Mouse (Mus musculus): ENCODE results near the gene Pigt.

The Pigt gene

GRCm38 (mm10) chr2:164496331-164496730 lies 989 bp upstream of the Pigt start:
- Histone ChIP-seq H3K9me3 (ENCODE audit: low read length) (peaks cover 4% of the 10 kb centered on the region; the same call in 1 of the 2 replicates), H3K4me3 (replicated peaks; ENCODE audit: low read length) (no peak overlapping the region), H3K4me1 (replicated peaks; ENCODE audit: low read depth, low read length) (peaks cover 33% of the 10 kb centered on the region), H3K27me3 (ENCODE audit: insufficient read depth, low read length) (peaks cover 3% of the 10 kb centered on the region; the same call in 1 of the 2 replicates), H3K36me3 (ENCODE audit: insufficient read depth, low read length) (peaks cover 27% of the 10 kb centered on the region)
- no peak for TF ChIP-seq CTCF (conservative IDR thresholded peaks at IDR 0.05; ENCODE audit: low read length)
- TF ChIP-seq POU5F1 (IDR thresholded peaks at IDR 0.05; ENCODE audit: borderline replicate concordance, low read length), result no peak
- TF ChIP-seq NANOG (IDR thresholded peaks at IDR 0.05; ENCODE audit: borderline replicate concordance, low read length), result no peak

- Histone ChIP-seq H3K9me3 (ENCODE audit: low read length) (peaks cover 4% of the 10 kb centered on the region; the same call in 1 of the 2 replicates), H3K27me3 (ENCODE audit: insufficient read depth, low read length) (no peaks in the 10 kb centered on the region), H3K4me3 (replicated peaks; ENCODE audit: low read length) (peak overlapping the region; percentile 95), H3K36me3 (ENCODE audit: insufficient read depth, low read length) (peaks cover 41% of the 10 kb centered on the region), H3K4me1 (replicated peaks; ENCODE audit: low read depth, low read length) (peaks cover 33% of the 10 kb centered on the region)
- no peak for TF ChIP-seq NANOG (IDR thresholded peaks at IDR 0.05; ENCODE audit: borderline replicate concordance, low read length)
- TF ChIP-seq CTCF (conservative IDR thresholded peaks at IDR 0.05; ENCODE audit: low read length), result no peak
- no peak for TF ChIP-seq POU5F1 (IDR thresholded peaks at IDR 0.05; ENCODE audit: borderline replicate concordance, low read length)
Measured at GRCm38 (mm10) chr2:164497691-164498268, 460 bp downstream of the Pigt start.

- peaks cover 56% of the 10 kb centered on the region for H3K36me3 ChIP-seq (ENCODE audit: insufficient read depth, low read length)
- no peak overlapping the region for H3K4me3 ChIP-seq (replicated peaks; ENCODE audit: low read length)
- no peaks in the 10 kb centered on the region for H3K27me3 ChIP-seq (ENCODE audit: insufficient read depth, low read length)
- TF ChIP-seq NANOG (IDR thresholded peaks at IDR 0.05; ENCODE audit: borderline replicate concordance, low read length) (no peak), POU5F1 (IDR thresholded peaks at IDR 0.05; ENCODE audit: borderline replicate concordance, low read length) (no peak), CTCF (conservative IDR thresholded peaks at IDR 0.05; ENCODE audit: low read length) (peak; percentile 26; the same call in 1 of the 2 replicates)
- no peaks in the 10 kb centered on the region for H3K9me3 ChIP-seq (ENCODE audit: low read length)
- H3K4me1 ChIP-seq (replicated peaks; ENCODE audit: low read depth, low read length), result peaks cover 28% of the 10 kb centered on the region
Measured at GRCm38 (mm10) chr2:164499317-164499716, 2.0 kb downstream of the Pigt start.

GRCm38 (mm10) chr2:164500511-164500910 lies 3.2 kb downstream of the Pigt start:
- no peaks in the 10 kb centered on the region for H3K27me3 ChIP-seq (ENCODE audit: insufficient read depth, low read length)
- H3K36me3 ChIP-seq (ENCODE audit: insufficient read depth, low read length), result peaks cover 68% of the 10 kb centered on the region
- TF ChIP-seq NANOG (IDR thresholded peaks at IDR 0.05; ENCODE audit: borderline replicate concordance, low read length) (no peak), CTCF (conservative IDR thresholded peaks at IDR 0.05; ENCODE audit: low read length) (no peak), POU5F1 (IDR thresholded peaks at IDR 0.05; ENCODE audit: borderline replicate concordance, low read length) (no peak)
- H3K4me1 ChIP-seq (replicated peaks; ENCODE audit: low read depth, low read length), result peaks cover 27% of the 10 kb centered on the region
- no peak overlapping the region for H3K4me3 ChIP-seq (replicated peaks; ENCODE audit: low read length)
- H3K9me3 ChIP-seq (ENCODE audit: low read length), result no peaks in the 10 kb centered on the region

GRCm38 (mm10) chr2:164504919-164505318 lies 7.6 kb downstream of the Pigt start:
- Histone ChIP-seq H3K4me3 (replicated peaks; ENCODE audit: low read length) (no peak overlapping the region), H3K4me1 (replicated peaks; ENCODE audit: low read depth, low read length) (peaks cover 28% of the 10 kb centered on the region), H3K27me3 (ENCODE audit: insufficient read depth, low read length) (no peaks in the 10 kb centered on the region), H3K9me3 (ENCODE audit: low read length) (no peaks in the 10 kb centered on the region), H3K36me3 (ENCODE audit: insufficient read depth, low read length) (peaks cover 79% of the 10 kb centered on the region)
- no peak for TF ChIP-seq NANOG (IDR thresholded peaks at IDR 0.05; ENCODE audit: borderline replicate concordance, low read length)
- peak; percentile 54 for TF ChIP-seq CTCF (conservative IDR thresholded peaks at IDR 0.05; ENCODE audit: low read length)
- no peak for TF ChIP-seq POU5F1 (IDR thresholded peaks at IDR 0.05; ENCODE audit: borderline replicate concordance, low read length)

GRCm38 (mm10) chr2:164505619-164506347 lies 8.5 kb downstream of the Pigt start:
- peaks cover 36% of the 10 kb centered on the region for H3K4me1 ChIP-seq (replicated peaks; ENCODE audit: low read depth, low read length)
- TF ChIP-seq NANOG (IDR thresholded peaks at IDR 0.05; ENCODE audit: borderline replicate concordance, low read length) (no peak), CTCF (conservative IDR thresholded peaks at IDR 0.05; ENCODE audit: low read length) (no peak), POU5F1 (IDR thresholded peaks at IDR 0.05; ENCODE audit: borderline replicate concordance, low read length) (no peak)
- H3K36me3 ChIP-seq (ENCODE audit: insufficient read depth, low read length), result peaks cover 70% of the 10 kb centered on the region
- H3K27me3 ChIP-seq (ENCODE audit: insufficient read depth, low read length), result no peaks in the 10 kb centered on the region
- H3K9me3 ChIP-seq (ENCODE audit: low read length), result no peaks in the 10 kb centered on the region
- H3K4me3 ChIP-seq (replicated peaks; ENCODE audit: low read length), result no peak overlapping the region; the same call in 1 of the 2 replicates

- Histone ChIP-seq H3K27me3 (ENCODE audit: insufficient read depth, low read length) (no peaks in the 10 kb centered on the region), H3K4me1 (replicated peaks; ENCODE audit: low read depth, low read length) (peaks cover 48% of the 10 kb centered on the region), H3K4me3 (replicated peaks; ENCODE audit: low read length) (peak overlapping the region; percentile 29; the same call in 1 of the 2 replicates), H3K36me3 (ENCODE audit: insufficient read depth, low read length) (peaks cover 50% of the 10 kb centered on the region), H3K9me3 (ENCODE audit: low read length) (no peaks in the 10 kb centered on the region)
- TF ChIP-seq POU5F1 (IDR thresholded peaks at IDR 0.05; ENCODE audit: borderline replicate concordance, low read length) (no peak), CTCF (conservative IDR thresholded peaks at IDR 0.05; ENCODE audit: low read length) (no peak), NANOG (IDR thresholded peaks at IDR 0.05; ENCODE audit: borderline replicate concordance, low read length) (no peak)
Measured at GRCm38 (mm10) chr2:164507811-164508210, 10.5 kb downstream of the Pigt start.

GRCm38 (mm10) chr2:164510621-164511190 lies 13.4 kb downstream of the Pigt start:
- Histone ChIP-seq H3K9me3 (ENCODE audit: low read length) (no peaks in the 10 kb centered on the region), H3K4me3 (replicated peaks; ENCODE audit: low read length) (no peak overlapping the region), H3K4me1 (replicated peaks; ENCODE audit: low read depth, low read length) (peaks cover 61% of the 10 kb centered on the region), H3K36me3 (ENCODE audit: insufficient read depth, low read length) (peaks cover 21% of the 10 kb centered on the region), H3K27me3 (ENCODE audit: insufficient read depth, low read length) (no peaks in the 10 kb centered on the region)
- TF ChIP-seq CTCF (conservative IDR thresholded peaks at IDR 0.05; ENCODE audit: low read length), result no peak

All from E14TG2a.4 (cell line).